Comparison of ENCODE assay signal across 15 mouse cellular contexts in genomic region chr11:26129054-26129453, GRCm38 (mm10).
"Had no signal": no experiment of that assay in that cellular context is flagged by ENCODE, and none has a peak within 500 bp of the region (broad histone marks: within the 10 kb centered on the region; RNA-seq: fewer than 3 reads in every experiment).

No protein-coding gene starts in this region.

- H3K27ac ChIP-seq: kidney, postnatal 0 days; layer of hippocampus, adult 2 months; limb, embryonic 12.5 days; liver, embryonic 13.5 days; lung, embryonic 15.5 days; midbrain, embryonic 10.5 days; neural tube, embryonic 15.5 days; stomach, embryonic 15.5 days had no signal

- DNase-seq: kidney, adult 9 months; liver; liver, embryonic 13.5 days; liver, postnatal 0 days; midbrain, embryonic 14.5 days; thymus, adult 2 months; thymus, postnatal 36 days had no signal

- ATAC-seq: liver, postnatal 0 days had no signal

- H3K36me3 ChIP-seq: limb, embryonic 12.5 days; liver, embryonic 13.5 days; lung, embryonic 15.5 days; midbrain, embryonic 10.5 days; neural tube, embryonic 15.5 days; stomach, embryonic 15.5 days had no signal

- H3K9me3 ChIP-seq: limb, embryonic 12.5 days; liver, embryonic 13.5 days; lung, embryonic 15.5 days; midbrain, embryonic 10.5 days; neural tube, embryonic 15.5 days; stomach, embryonic 15.5 days had no signal

- H3K27me3 ChIP-seq: limb, embryonic 12.5 days; liver, embryonic 13.5 days; lung, embryonic 15.5 days; neural tube, embryonic 15.5 days; stomach, embryonic 15.5 days had no signal

- H3K9ac ChIP-seq: limb, embryonic 12.5 days; liver, embryonic 13.5 days; liver, postnatal 0 days; lung, embryonic 15.5 days; neural tube, embryonic 15.5 days; stomach, embryonic 15.5 days had no signal

- H3K4me1 ChIP-seq: liver, embryonic 13.5 days; lung, embryonic 15.5 days; stomach, embryonic 15.5 days had no signal

- H3K4me3 ChIP-seq: layer of hippocampus, adult 2 months; limb, embryonic 12.5 days; liver, embryonic 13.5 days; lung, embryonic 15.5 days; midbrain, embryonic 10.5 days; myocyte; neural tube, embryonic 15.5 days; stomach, embryonic 15.5 days had no signal
